Mouse (Mus musculus) heart, adult 2 months (tissue): ENCODE results near the gene S100pbp. TPM values are rescaled to one million over a fixed set of nuclear protein-coding genes. Genes with fewer than 3 reads are reported as not detected.

Source experiments
- DNase-seq, 2 experiments: peaks; one replicate each; pipeline ENCODE4 v3.0.0; 2021
- H3K27ac ChIP-seq: fragments of 200-600 bp; 2 replicates; pipeline ENCODE4 v1.8.1; 2022
- H3K27me3 ChIP-seq: fragments of 200-500 bp; 2 replicates; pipeline ENCODE4 v1.6.1; 2012; ENCODE audit warnings: mild to moderate bottlenecking, low read length, inconsistent platforms, mixed read lengths; ENCODE audit not compliant: control insufficient read depth, insufficient read depth
- H3K36me3 ChIP-seq: fragments of 200-500 bp; 2 replicates; pipeline ENCODE4 v1.6.1; 2012; ENCODE audit warnings: low read length, inconsistent platforms; ENCODE audit not compliant: control insufficient read depth, insufficient read depth
- H3K4me1 ChIP-seq: fragments of 200-500 bp; 2 replicates; pipeline ENCODE4 v1.6.1; 2011; ENCODE audit warnings: low read length; ENCODE audit not compliant: control insufficient read depth, insufficient read depth
- H3K4me3 ChIP-seq: fragments of 200-600 bp; 2 replicates; pipeline ENCODE4 v1.8.1; 2022
- H3K79me2 ChIP-seq: fragments of 200-500 bp; replicated peaks from 2 replicates; pipeline ENCODE4 v1.6.1; 2012; ENCODE audit warnings: mild to moderate bottlenecking, inconsistent platforms, low read length, moderate library complexity, mixed read lengths; ENCODE audit not compliant: control insufficient read depth, insufficient read depth
- H3K9ac ChIP-seq: fragments of 200-500 bp; 2 replicates; pipeline ENCODE4 v1.6.1; 2012; ENCODE audit warnings: low read depth, mild to moderate bottlenecking, control low read depth, inconsistent platforms, low read length, mixed read lengths
- CTCF ChIP-seq: fragments of 200-600 bp; IDR thresholded peaks from 2 replicates; pipeline ENCODE4 v1.8.1; 2022; ENCODE audit warnings: antibody characterized with exemption, mild to moderate bottlenecking, moderate library complexity
- EP300 ChIP-seq: fragments of 200-500 bp; IDR thresholded peaks from 2 replicates; pipeline ENCODE4 v1.6.1; 2011; ENCODE audit warnings: low read depth, low read length, control low read depth; ENCODE audit not compliant: insufficient read depth
- POLR2A ChIP-seq: fragments of 200-500 bp; IDR thresholded peaks from 2 replicates; pipeline ENCODE4 v1.6.1; 2011; ENCODE audit warnings: mild to moderate bottlenecking, low read depth, low read length, control low read depth; ENCODE audit not compliant: insufficient read depth
- WGBS: fragments of 180-500 bp; shearing (Covaris S2); methylation state at CpG from one replicate; pipeline ENCODE4 v1.1.7; 2018; 5-methylcytosine and 5-hydroxymethylcytosine counted together
- intact Hi-C: fragments of 180-260 bp; cut with DNase I; formaldehyde crosslinking; loops from one replicate; pipeline ENCODE4 v1.15.1; 2025
- polyA plus RNA-seq: library from polyadenylated mRNA; depleted of rRNA; stranded (reverse); fragments of >200 nt; gene quantifications from 2 replicates; pipeline ENCODE4 v1.2.3, GENCODE M21; 2012
- total RNA-seq, 2 experiments: library from RNA; stranded (reverse); gene quantifications; 2 replicates each; pipeline ENCODE4 v1.2.3; 2021

Gene S100pbp
- total and polyA plus RNA-seq, 3 experiments, result 6.6 to 14.2 (median 10.2) TPM

GRCm38 (mm10) chr4:129147552-129148103 is 41.9 kb downstream of the S100pbp start:
- peaks cover 5% of the 10 kb centered on the region for H3K36me3 ChIP-seq
- peak overlapping the region; percentile 19 for H3K9ac ChIP-seq
- no peak overlapping the region for H3K4me3 ChIP-seq
- no peak overlapping the region; the same call in 1 of the 2 replicates for H3K27ac ChIP-seq
- peaks cover 15% of the 10 kb centered on the region; the same call in 1 of the 2 replicates for H3K4me1 ChIP-seq
- TF ChIP-seq EP300 (no peak), CTCF (no peak)
- 54% methylated on average over 13 of the region's 13 CpGs for WGBS
- H3K27me3 ChIP-seq, result no peaks in the 10 kb centered on the region
- no peaks in the 10 kb centered on the region for H3K79me2 ChIP-seq
- DNase-seq, result peak in 1 of 2 experiments; percentile 30
- intact Hi-C loops, result no loop called here

DNA sequence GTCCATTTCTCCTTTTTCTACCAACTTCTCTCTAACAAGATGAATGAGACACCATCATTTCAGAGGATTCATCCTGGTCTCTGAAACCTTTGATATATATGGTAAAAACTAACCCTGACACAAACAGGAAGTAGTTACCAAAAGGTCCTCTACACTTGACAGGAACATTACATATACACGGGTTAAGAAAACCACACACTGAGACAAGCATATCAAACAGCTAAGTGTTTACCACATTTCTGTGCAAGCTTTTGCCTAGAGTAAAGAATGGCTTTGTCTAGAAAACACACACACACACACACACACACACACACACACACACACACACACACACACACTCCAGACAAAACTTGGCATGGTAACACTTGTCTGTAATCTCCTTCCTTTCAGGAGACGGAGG is 43.1 kb downstream of the S100pbp start:
- intact Hi-C loops, result no loop called here
- no peak overlapping the region for H3K4me3 ChIP-seq
- no peak for DNase-seq
- H3K4me1 ChIP-seq, result peaks cover 21% of the 10 kb centered on the region
- no peak for TF ChIP-seq CTCF
- TF ChIP-seq POLR2A, result no peak
- no peak for TF ChIP-seq EP300
- no peak overlapping the region for H3K27ac ChIP-seq
- WGBS, result 12% methylated on average over 2 of the region's 2 CpGs
- no peaks in the 10 kb centered on the region for H3K27me3 ChIP-seq
- no peak overlapping the region for H3K9ac ChIP-seq
- H3K36me3 ChIP-seq, result peaks cover 5% of the 10 kb centered on the region
- H3K79me2 ChIP-seq, result no peaks in the 10 kb centered on the region

- no peaks in the 10 kb centered on the region for H3K79me2 ChIP-seq
- WGBS, result 64% methylated on average over 4 of the region's 4 CpGs
- H3K4me3 ChIP-seq, result no peak overlapping the region
- H3K9ac ChIP-seq, result no peak overlapping the region
- TF ChIP-seq POLR2A (no peak), EP300 (no peak), CTCF (no peak)
- no peak for DNase-seq
- no peaks in the 10 kb centered on the region for H3K27me3 ChIP-seq
- no peak overlapping the region for H3K27ac ChIP-seq
- intact Hi-C loops, result no loop called here
- peaks cover 22% of the 10 kb centered on the region for H3K4me1 ChIP-seq
- peaks cover 5% of the 10 kb centered on the region for H3K36me3 ChIP-seq
These were observed 43.6 kb downstream of the S100pbp start for GRCm38 (mm10) chr4:129145943-129146342.

GRCm38 (mm10) chr4:129145411-129145810 is 44.1 kb downstream of the S100pbp start:
- H3K4me1 ChIP-seq, result peaks cover 22% of the 10 kb centered on the region
- intact Hi-C loops, result no loop called here
- no peak overlapping the region for H3K4me3 ChIP-seq
- H3K9ac ChIP-seq, result no peak overlapping the region
- DNase-seq, result no peak
- no peak overlapping the region for H3K27ac ChIP-seq
- WGBS, result 57% methylated on average over 4 of the region's 4 CpGs
- no peak for TF ChIP-seq CTCF
- TF ChIP-seq EP300, result no peak
- no peak for TF ChIP-seq POLR2A
- H3K36me3 ChIP-seq, result peaks cover 5% of the 10 kb centered on the region
- H3K79me2 ChIP-seq, result no peaks in the 10 kb centered on the region
- no peaks in the 10 kb centered on the region for H3K27me3 ChIP-seq

DNA sequence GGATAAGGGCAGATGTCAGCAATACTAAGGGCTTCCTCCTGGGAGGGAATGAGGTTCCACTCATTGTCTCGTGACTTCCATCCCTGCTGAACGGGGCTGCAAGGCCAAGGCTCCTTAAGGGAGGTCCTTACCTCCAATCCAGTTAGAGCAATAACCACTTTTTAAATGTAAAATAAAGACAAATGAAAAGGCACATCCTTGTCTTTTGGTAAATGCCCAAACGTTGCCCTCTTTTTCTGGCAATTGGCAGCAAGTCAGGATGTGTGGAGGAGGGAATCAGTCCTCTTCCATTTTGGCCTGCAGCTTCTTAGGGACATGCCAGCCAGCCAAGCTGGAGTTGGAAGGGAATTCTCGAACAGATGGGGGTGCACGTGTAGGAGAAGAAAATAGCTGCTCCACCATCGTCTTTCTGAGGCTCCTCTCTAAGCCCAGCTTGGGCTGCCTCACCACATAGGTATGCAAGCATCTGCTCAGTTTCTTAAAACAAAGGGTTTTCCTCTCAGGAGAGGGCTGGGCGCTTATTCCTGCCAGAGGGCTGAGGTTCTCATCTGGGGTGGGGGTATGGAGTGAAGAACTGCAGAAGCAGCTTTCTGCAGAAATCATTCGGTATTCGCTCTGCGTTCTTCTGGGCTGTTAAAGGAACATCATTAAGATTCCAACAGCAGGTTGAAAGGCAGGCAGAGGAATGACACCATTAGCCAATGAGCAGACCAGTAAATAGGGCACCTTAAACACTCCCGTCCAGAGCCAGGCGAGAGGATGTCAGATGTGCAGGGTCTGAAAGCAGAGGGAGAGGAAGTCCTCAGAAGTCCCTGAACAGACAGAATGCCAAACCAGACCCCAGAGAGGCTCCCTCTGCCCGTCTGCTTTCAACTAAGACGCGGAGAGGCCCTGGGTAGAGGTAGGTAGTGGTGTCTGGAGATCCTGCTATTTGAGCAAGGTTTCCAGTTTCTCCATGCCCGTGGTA is 44.8 kb downstream of the S100pbp start:
- Histone ChIP-seq H3K9ac (no peak overlapping the region), H3K36me3 (peaks cover 7% of the 10 kb centered on the region), H3K27me3 (no peaks in the 10 kb centered on the region), H3K27ac (no peak overlapping the region), H3K79me2 (no peaks in the 10 kb centered on the region), H3K4me1 (peaks cover 22% of the 10 kb centered on the region), H3K4me3 (no peak overlapping the region)
- 46% methylated on average over 16 of the region's 16 CpGs for WGBS
- peak in 1 of 2 experiments; percentile 27 for DNase-seq
- TF ChIP-seq CTCF (no peak), POLR2A (no peak), EP300 (no peak)
- intact Hi-C loops, result no loop called here

GRCm38 (mm10) chr4:129143509-129143908 is 46.0 kb downstream of the S100pbp start:
- DNase-seq, result no peak
- Histone ChIP-seq H3K27me3 (no peaks in the 10 kb centered on the region), H3K27ac (no peak overlapping the region; the same call in 1 of the 2 replicates), H3K9ac (no peak overlapping the region), H3K4me1 (peaks cover 23% of the 10 kb centered on the region), H3K4me3 (no peak overlapping the region), H3K79me2 (no peaks in the 10 kb centered on the region), H3K36me3 (peaks cover 7% of the 10 kb centered on the region)
- no peak for TF ChIP-seq CTCF
- no peak for TF ChIP-seq POLR2A
- no peak for TF ChIP-seq EP300
- intact Hi-C loops, result no loop called here
- 64% methylated on average over 5 of the region's 5 CpGs for WGBS
